Comparison of ENCODE assay signal across 25 mouse cellular contexts in the genomic region with DNA sequence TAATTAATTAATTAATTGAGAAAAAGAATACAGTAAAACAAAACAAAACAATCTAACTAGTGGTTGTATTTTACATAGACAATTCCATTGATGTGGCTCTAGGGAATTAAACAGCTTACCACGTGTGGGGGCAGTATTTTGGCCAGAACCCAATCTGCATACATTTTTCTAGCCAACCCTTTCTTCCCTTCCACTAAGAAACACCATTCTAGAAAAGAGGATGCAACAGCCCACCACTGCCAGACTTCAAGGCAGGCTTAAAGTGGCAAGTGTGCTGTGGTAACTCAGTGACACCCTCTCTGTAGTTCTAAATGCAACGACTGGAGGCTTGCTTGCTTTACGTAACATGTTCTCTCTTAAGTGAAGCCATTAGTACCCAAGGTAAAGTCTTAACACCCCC. TPM values are rescaled to one million over a fixed set of nuclear protein-coding genes. Genes with fewer than 3 reads are reported as not detected.
DNase-seq lines count a peak whose midpoint lies in the region; ATAC-seq and TF ChIP-seq lines count a peak whose summit lies in the region.
"Had no signal": no experiment of that assay in that cellular context is flagged by ENCODE, and none has a peak within 500 bp of the region (broad histone marks: within the 10 kb centered on the region; RNA-seq: fewer than 3 reads in every experiment).

No protein-coding gene starts in this region.

- no peak for TF ChIP-seq CTCF in lung, embryonic 14.5 days (IDR thresholded peaks at IDR 0.05; ENCODE audit: low read depth)

- ATAC-seq in frontal cortex, adult (ENCODE audit: low TSS enrichment), result peak; percentile 47; the same call in 1 of the 2 replicates
- ATAC-seq in lung, embryonic 14.5 days (ENCODE audit: insufficient read depth), result no peak
- ATAC-seq: activated CD4-positive, CD25-positive, alpha-beta regulatory T cell, adult 4 months; forebrain, embryonic 13.5 days; forebrain, embryonic 16.5 days; Patski had no signal

- WGBS in lung, embryonic 14.5 days, result 58% methylated on average over 3 of the region's 3 CpGs

- no peak overlapping the region for H3K4me2 ChIP-seq in lung, embryonic 14.5 days
- H3K4me2 ChIP-seq: embryonic facial prominence, embryonic 13.5 days; embryonic facial prominence, embryonic 15.5 days; forebrain, embryonic 13.5 days had no signal

- H3K4me1 ChIP-seq in lung, embryonic 14.5 days (ENCODE audit: insufficient read depth), result 0 out of 2 replicates have a peak, but pooled peaks cover 6% of the 10 kb centered on the region

- no peak overlapping the region for H3K4me3 ChIP-seq in lung, embryonic 14.5 days (ENCODE audit: low read depth, low read length)
- H3K4me3 ChIP-seq: embryonic facial prominence, embryonic 13.5 days; embryonic facial prominence, embryonic 15.5 days; erythroblast, embryonic 14.5 days; forebrain, embryonic 10.5 days; forebrain, embryonic 13.5 days had no signal

- H3K9me3 ChIP-seq in lung, embryonic 14.5 days (ENCODE audit: low read depth, low read length), result no peaks in the 10 kb centered on the region
- H3K9me3 ChIP-seq: embryonic facial prominence, embryonic 13.5 days; embryonic facial prominence, embryonic 15.5 days; forebrain, embryonic 10.5 days; forebrain, embryonic 13.5 days had no signal

- no peak for DNase-seq in frontal cortex, postnatal 25 days (ENCODE audit: low spot score in 2 of 2)
- DNase-seq in lung, embryonic 14.5 days, result peak; percentile 34
- no peak for DNase-seq in lung, adult 18-20 months
- DNase-seq in MN1 (ENCODE audit: low spot score), result no peak
- DNase-seq: adrenal gland, adult 8-10 months; adrenal gland, postnatal 14 days; adrenal gland, postnatal 36 days; cerebellum, adult 11 months; cerebellum, adult 18-20 months; cerebellum, adult 8-10 months; cerebellum, adult 9-11 months; cerebellum, postnatal 14 days; cerebellum, postnatal 36 days; embryo, embryonic 11 days had no signal

- no peak overlapping the region for H3K27ac ChIP-seq in lung, embryonic 14.5 days (ENCODE audit: low read depth)
- H3K27ac ChIP-seq: embryonic facial prominence, embryonic 13.5 days; embryonic facial prominence, embryonic 15.5 days; forebrain, embryonic 10.5 days; forebrain, embryonic 13.5 days had no signal

- H3K9ac ChIP-seq in lung, embryonic 14.5 days, result no peak overlapping the region
- H3K9ac ChIP-seq: embryonic facial prominence, embryonic 13.5 days; embryonic facial prominence, embryonic 15.5 days; forebrain, embryonic 13.5 days had no signal

- no peaks in the 10 kb centered on the region for H3K36me3 ChIP-seq in lung, embryonic 14.5 days (ENCODE audit: insufficient read depth)
- H3K36me3 ChIP-seq: embryonic facial prominence, embryonic 13.5 days; embryonic facial prominence, embryonic 15.5 days; forebrain, embryonic 10.5 days had no signal

- no peaks in the 10 kb centered on the region for H3K27me3 ChIP-seq in lung, embryonic 14.5 days (ENCODE audit: insufficient read depth, low read length)
- H3K27me3 ChIP-seq: embryonic facial prominence, embryonic 15.5 days; Patski had no signal

RNA-seq across cellular contexts. Expression of gene Cpvl, which starts 18.6 kb away (rescaled TPM):
- 0.16 and 0.32 TPM in 2 replicates for polyA plus RNA-seq in lung, embryonic 14.5 days (2014; fragmentation: Nextera tagmentation; extraction: Ambion mirVana)
- polyA plus RNA-seq: activated CD4-positive, CD25-positive, alpha-beta regulatory T cell, adult 4 months; brain, embryonic 14.5 days; C2C12; embryonic facial prominence, embryonic 15.5 days; erythroblast, embryonic 14.5 days; forebrain, embryonic 10.5 days; forebrain, embryonic 13.5 days; forebrain, embryonic 16.5 days had no signal
